ENCODE assay signal across 12 mouse cellular contexts in the genomic region with DNA sequence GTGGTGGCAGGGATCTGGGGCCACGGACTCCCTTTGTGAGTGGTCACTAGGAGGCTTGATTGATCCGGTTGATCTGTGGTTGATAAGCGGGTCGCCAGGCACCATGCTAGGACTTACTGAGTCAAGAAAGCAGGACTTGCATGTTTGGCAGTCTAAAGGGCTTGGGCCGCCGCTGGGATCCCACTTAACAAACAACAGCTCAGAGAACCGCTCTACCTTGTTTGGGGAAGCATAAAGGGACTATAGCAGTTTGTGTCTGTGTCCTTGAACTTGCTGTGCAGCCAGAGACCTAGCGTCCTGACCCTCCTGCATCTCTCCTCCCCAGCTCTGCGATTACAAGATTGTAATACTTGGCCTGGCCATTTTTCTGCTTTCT. TPM values are rescaled to one million over a fixed set of nuclear protein-coding genes. Genes with fewer than 3 reads are reported as not detected.
A peak's percentile ranks its signal among the peaks of the same experiment; 100 is the strongest.
DNase-seq lines count a peak whose midpoint lies in the region; ATAC-seq lines count a peak whose summit lies in the region.
"Had no signal": no experiment of that assay in that cellular context is flagged by ENCODE, and none has a peak within 500 bp of the region (broad histone marks: within the 10 kb centered on the region; RNA-seq: fewer than 3 reads in every experiment).

No protein-coding gene starts in this region.

- H3K4me3 ChIP-seq in kidney, embryonic 14.5 days (ENCODE audit: low read length): peak overlapping the region; percentile 23; the same call in 1 of the 2 replicates
- no peak overlapping the region for H3K4me3 ChIP-seq in hindbrain, embryonic 12.5 days
- H3K4me3 ChIP-seq in midbrain, embryonic 14.5 days (replicated peaks; ENCODE audit: low read depth, low read length): no peak overlapping the region
- H3K4me3 ChIP-seq: left cerebral cortex, adult 2 months had no signal

- WGBS in kidney, embryonic 14.5 days: 38% methylated on average over 9 of the region's 9 CpGs
- 24% methylated on average over 9 of the region's 9 CpGs for WGBS in hindbrain, embryonic 12.5 days
- WGBS in midbrain, embryonic 14.5 days: 23% methylated on average over 9 of the region's 9 CpGs

- no peak overlapping the region for H3K27ac ChIP-seq in kidney, embryonic 14.5 days (ENCODE audit: low read depth, low read length)
- no peak overlapping the region for H3K27ac ChIP-seq in hindbrain, embryonic 12.5 days
- no peak overlapping the region for H3K27ac ChIP-seq in midbrain, embryonic 14.5 days (replicated peaks; ENCODE audit: low read depth, low read length)
- H3K27ac ChIP-seq: left cerebral cortex, adult 2 months had no signal

- no peak for ATAC-seq in kidney, embryonic 14.5 days (ENCODE audit: low FRiP score, low TSS enrichment)
- no peak for ATAC-seq in hindbrain, embryonic 12.5 days (ENCODE audit: low FRiP score)
- ATAC-seq in midbrain, embryonic 14.5 days (ENCODE audit: low FRiP score, low TSS enrichment): no peak
- no peak for ATAC-seq in cerebellum, adult (ENCODE audit: insufficient number of reproducible peaks, low FRiP score, low TSS enrichment)

- H3K27me3 ChIP-seq in kidney, embryonic 14.5 days (ENCODE audit: control insufficient read depth, insufficient read depth, low read length): peaks cover 15% of the 10 kb centered on the region; the same call in 1 of the 2 replicates
- peaks cover 47% of the 10 kb centered on the region for H3K27me3 ChIP-seq in hindbrain, embryonic 12.5 days
- H3K27me3 ChIP-seq in midbrain, embryonic 14.5 days (ENCODE audit: control insufficient read depth, insufficient read depth, low read length): peaks cover 18% of the 10 kb centered on the region

- no peak overlapping the region for H3K9ac ChIP-seq in kidney, embryonic 14.5 days (ENCODE audit: low read depth, low read length)
- H3K9ac ChIP-seq in hindbrain, embryonic 12.5 days: no peak overlapping the region
- H3K9ac ChIP-seq in midbrain, embryonic 14.5 days (replicated peaks; ENCODE audit: low read length): no peak overlapping the region

- peak overlapping the region; percentile 31 for H3K4me2 ChIP-seq in kidney, embryonic 14.5 days (replicated peaks; ENCODE audit: low read depth, low read length)
- peak overlapping the region; percentile 35 for H3K4me2 ChIP-seq in hindbrain, embryonic 12.5 days (replicated peaks)
- peak overlapping the region; percentile 34 for H3K4me2 ChIP-seq in midbrain, embryonic 14.5 days (ENCODE audit: low read length)

- DNase-seq in kidney, postnatal 10 days: no peak
- DNase-seq in R1 (ENCODE audit: low read depth, low spot score): peak; percentile 69
- no peak for DNase-seq in midbrain, embryonic 14.5 days
- no peak for DNase-seq in ovary, postnatal 36 days (ENCODE audit: low spot score)
- no peak for DNase-seq in layer of hippocampus, postnatal 25 days (ENCODE audit: extremely low spot score in 1 of 2, low spot score in 1 of 2)
- DNase-seq: adrenal gland, postnatal 25 days; cerebellum, postnatal 14 days had no signal

- no peaks in the 10 kb centered on the region for H3K9me3 ChIP-seq in kidney, embryonic 14.5 days (ENCODE audit: control insufficient read depth, low read length)
- no peaks in the 10 kb centered on the region for H3K9me3 ChIP-seq in hindbrain, embryonic 12.5 days (replicated peaks)
- H3K9me3 ChIP-seq in midbrain, embryonic 14.5 days (ENCODE audit: control insufficient read depth, low read length): no peaks in the 10 kb centered on the region
- H3K9me3 ChIP-seq: G1E had no signal

- peaks cover 8% of the 10 kb centered on the region; the same call in 1 of the 2 replicates for H3K4me1 ChIP-seq in kidney, embryonic 14.5 days (ENCODE audit: control insufficient read depth, insufficient read depth, low read length)
- peaks cover 6% of the 10 kb centered on the region for H3K4me1 ChIP-seq in hindbrain, embryonic 12.5 days
- no peaks in the 10 kb centered on the region for H3K4me1 ChIP-seq in midbrain, embryonic 14.5 days (ENCODE audit: control insufficient read depth, insufficient read depth, low read length)

- H3K36me3 ChIP-seq in kidney, embryonic 14.5 days (ENCODE audit: control insufficient read depth, insufficient read depth, low read length): no peaks in the 10 kb centered on the region
- H3K36me3 ChIP-seq in hindbrain, embryonic 12.5 days: no peaks in the 10 kb centered on the region
- no peaks in the 10 kb centered on the region for H3K36me3 ChIP-seq in midbrain, embryonic 14.5 days (ENCODE audit: control insufficient read depth, insufficient read depth, low read length)
- H3K36me3 ChIP-seq: G1E had no signal

RNA-seq across cellular contexts. Expression of gene Slc15a1, which starts 0.4 kb away (rescaled TPM):
- 0.15 and 0.20 TPM in 2 replicates for polyA plus RNA-seq in kidney, embryonic 14.5 days (2014; fragmentation: Nextera tagmentation; extraction: Ambion mirVana)
- polyA plus RNA-seq in hindbrain, embryonic 12.5 days (2016; fragmentation: Nextera tagmentation; extraction: Ambion mirVana): 0.14 and 0.49 TPM in 2 replicates
- polyA plus RNA-seq in midbrain, embryonic 14.5 days (2014; fragmentation: Nextera tagmentation; extraction: Ambion mirVana): not detected in 2 replicates
- total RNA-seq in layer of hippocampus, postnatal 25 days (2021): under 1 TPM in 1 of 2 experiments, not detected in 1; 0.07 TPM
- total RNA-seq: adrenal gland, postnatal 25 days; left cerebral cortex, adult 2 months had no signal
- polyA plus RNA-seq: G1E had no signal
